Mouse (Mus musculus): ENCODE data around the gene Myh13.

Myh13 gene

GRCm38 (mm10) chr11:67321358-67321757 lies at the start of gene Myh13:
TSS of gene Myh13 (plus strand) at chr11:67321658.
- DNase-seq, result no peak

GRCm38 (mm10) chr11:67276601-67277174 lies 44.8 kb upstream of the Myh13 start, which contains the start of gene Myh8:
TSS of gene Myh8 (plus strand) at chr11:67277124.
- DNase-seq, result peak in 1 of 2 experiments; percentile 9

- DNase-seq, result no peak
Measured at GRCm38 (mm10) chr11:67293440-67293839, 28.0 kb upstream of the Myh13 start.

GRCm38 (mm10) chr11:67313733-67314452 lies 7.6 kb upstream of the Myh13 start:
- DNase-seq, result no peak

GRCm38 (mm10) chr11:67326536-67326935 lies 5.1 kb downstream of the Myh13 start:
- DNase-seq, result no peak

- DNase-seq, result no peak
Measured at GRCm38 (mm10) chr11:67344556-67344955, 23.1 kb downstream of the Myh13 start.

- DNase-seq, result peak; percentile 50 to 60
Measured at GRCm38 (mm10) chr11:67345186-67345855, 23.9 kb downstream of the Myh13 start.

- no peak for DNase-seq
Measured at GRCm38 (mm10) chr11:67345856-67346236, 24.4 kb downstream of the Myh13 start.

- DNase-seq, result peak; percentile 72 to 79
Measured at GRCm38 (mm10) chr11:67350153-67350768, 28.8 kb downstream of the Myh13 start.

GRCm38 (mm10) chr11:67353011-67353410 lies 31.6 kb downstream of the Myh13 start:
- DNase-seq, result no peak

- no peak for DNase-seq
Measured at GRCm38 (mm10) chr11:67358031-67358430, 36.6 kb downstream of the Myh13 start.

GRCm38 (mm10) chr11:67362236-67362635 lies 40.8 kb downstream of the Myh13 start:
- no peak for DNase-seq

- DNase-seq, result peak; percentile 62 to 64
Measured at GRCm38 (mm10) chr11:67364551-67364950, 43.1 kb downstream of the Myh13 start.

- no peak for DNase-seq
Measured at GRCm38 (mm10) chr11:67364986-67365721, 43.7 kb downstream of the Myh13 start.

- DNase-seq, result no peak
Measured at GRCm38 (mm10) chr11:67366936-67367335, 45.5 kb downstream of the Myh13 start.

- DNase-seq, result peak; percentile 42 to 47
Measured at GRCm38 (mm10) chr11:67373333-67373732, 51.9 kb downstream of the Myh13 start.

GRCm38 (mm10) chr11:67376308-67376707 lies 54.9 kb downstream of the Myh13 start:
- no peak for DNase-seq

- DNase-seq, result no peak
Measured at GRCm38 (mm10) chr11:67379703-67380510, 58.4 kb downstream of the Myh13 start.

GRCm38 (mm10) chr11:67381833-67382232 lies 60.4 kb downstream of the Myh13 start:
- no peak for DNase-seq

GRCm38 (mm10) chr11:67384653-67385052 lies 63.2 kb downstream of the Myh13 start:
- DNase-seq, result no peak

- DNase-seq, result no peak
Measured at GRCm38 (mm10) chr11:67386815-67387415, 65.5 kb downstream of the Myh13 start.
